Mouse (Mus musculus) CD8-positive naive resting alpha-beta T cell, adult 57 days (primary cell): ENCODE data around the gene March2. TPM values are rescaled to one million over a fixed set of nuclear protein-coding genes. Genes with fewer than 3 reads are reported as not detected.

ENCODE experiments used
- total RNA-seq: library from RNA; stranded (reverse); gene quantifications from one replicate; pipeline ENCODE4 v1.2.4, GENCODE M21; 2023

March2 gene
- total RNA-seq = 58.7 TPM

DNA sequence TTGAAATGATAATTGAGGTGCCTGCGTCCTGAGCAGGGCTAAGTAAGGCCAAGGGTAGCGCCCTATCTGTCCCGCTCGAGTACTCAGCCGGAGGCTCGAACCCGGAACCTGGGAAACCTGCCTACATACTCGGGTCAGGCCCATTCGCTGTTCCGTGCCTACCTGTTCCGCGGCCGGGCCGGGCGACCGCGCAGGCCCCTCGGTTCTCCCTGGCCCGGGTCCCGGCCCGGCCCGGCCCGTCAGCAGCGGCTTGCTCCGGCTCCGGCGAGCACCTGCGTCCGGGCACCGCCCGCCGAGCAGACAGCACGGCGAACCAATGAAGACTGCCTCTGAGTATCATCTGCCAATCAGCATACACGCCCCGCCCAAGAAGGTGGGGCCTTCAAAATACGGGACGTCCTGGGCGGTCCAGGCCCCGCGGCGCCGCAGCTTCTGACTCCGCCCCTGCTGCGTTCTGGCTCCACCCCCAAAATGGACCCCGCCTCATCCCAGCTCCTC, at the start of gene March2:
Gene March2, minus strand, starts transcription at position 287 of the 498 bp plus-strand sequence.

DNA sequence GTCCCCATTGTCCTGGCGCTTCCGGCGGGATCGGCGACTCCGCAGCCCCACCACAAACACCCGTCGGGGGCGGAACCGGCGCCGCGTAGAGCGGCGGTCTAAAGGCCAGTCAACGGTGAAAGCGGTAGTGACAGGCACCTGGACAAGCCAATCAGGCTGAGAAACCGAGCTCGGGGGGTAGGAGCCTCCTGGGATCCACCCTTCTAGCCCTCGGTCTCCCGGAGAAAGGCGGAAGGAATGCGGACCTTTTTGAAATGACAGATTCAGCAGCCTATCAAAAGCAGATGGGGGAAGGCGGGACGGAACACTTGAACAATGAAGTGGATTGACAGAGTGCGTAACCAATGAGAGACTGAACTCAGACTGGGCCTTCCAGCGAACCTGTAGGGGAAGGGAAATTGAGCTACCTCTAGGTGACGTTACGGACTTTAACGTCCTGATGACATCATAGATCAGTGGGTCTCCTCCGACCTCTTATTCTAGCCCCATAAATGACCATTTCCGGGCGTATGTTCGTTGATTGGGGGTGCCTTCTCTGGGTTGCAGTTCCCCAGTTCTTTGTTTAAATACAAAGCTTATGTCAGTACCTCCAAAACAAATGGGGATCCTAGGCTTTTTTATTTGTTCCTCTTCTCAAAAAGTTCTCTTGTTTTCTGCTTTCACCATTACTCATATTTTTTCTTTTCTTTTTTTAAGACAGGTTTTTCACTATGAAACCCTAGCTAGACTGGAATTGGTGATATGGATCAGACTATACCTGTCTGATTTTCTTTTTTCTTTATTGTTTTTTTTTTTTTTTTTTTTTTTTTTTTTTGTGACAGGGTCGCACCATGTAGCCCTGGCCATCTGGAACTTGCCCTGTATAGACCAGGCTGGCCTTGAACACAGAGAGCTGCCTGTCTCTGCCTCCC, 42.0 kb upstream of the March2 start, which contains the start of gene Rab11b:
Gene Rab11b, minus strand, starts transcription at position 276 of the 911 bp plus-strand sequence.

DNA sequence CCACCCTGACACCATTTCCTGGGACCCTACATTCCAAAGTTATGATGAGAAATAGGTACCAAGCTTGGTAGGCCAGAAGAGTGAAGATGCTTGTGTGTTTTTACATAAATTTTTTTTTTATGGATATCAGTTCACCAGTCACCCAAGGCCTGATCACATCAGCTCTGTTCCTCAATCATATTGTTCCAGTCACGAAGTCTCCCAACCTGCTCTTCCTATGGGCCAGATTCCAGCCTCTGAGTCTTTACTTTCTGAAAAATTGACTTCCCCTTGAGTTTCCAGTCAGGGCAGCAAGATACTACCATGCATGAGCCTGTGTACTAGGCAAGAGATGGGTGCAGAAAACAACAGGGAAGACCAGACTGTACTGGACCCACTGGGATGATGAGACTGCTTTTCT, 31.7 kb downstream of the March2 start, which contains the start of gene Hnrnpm:
Gene Hnrnpm, minus strand, starts transcription at position 101 of the 400 bp plus-strand sequence.

DNA sequence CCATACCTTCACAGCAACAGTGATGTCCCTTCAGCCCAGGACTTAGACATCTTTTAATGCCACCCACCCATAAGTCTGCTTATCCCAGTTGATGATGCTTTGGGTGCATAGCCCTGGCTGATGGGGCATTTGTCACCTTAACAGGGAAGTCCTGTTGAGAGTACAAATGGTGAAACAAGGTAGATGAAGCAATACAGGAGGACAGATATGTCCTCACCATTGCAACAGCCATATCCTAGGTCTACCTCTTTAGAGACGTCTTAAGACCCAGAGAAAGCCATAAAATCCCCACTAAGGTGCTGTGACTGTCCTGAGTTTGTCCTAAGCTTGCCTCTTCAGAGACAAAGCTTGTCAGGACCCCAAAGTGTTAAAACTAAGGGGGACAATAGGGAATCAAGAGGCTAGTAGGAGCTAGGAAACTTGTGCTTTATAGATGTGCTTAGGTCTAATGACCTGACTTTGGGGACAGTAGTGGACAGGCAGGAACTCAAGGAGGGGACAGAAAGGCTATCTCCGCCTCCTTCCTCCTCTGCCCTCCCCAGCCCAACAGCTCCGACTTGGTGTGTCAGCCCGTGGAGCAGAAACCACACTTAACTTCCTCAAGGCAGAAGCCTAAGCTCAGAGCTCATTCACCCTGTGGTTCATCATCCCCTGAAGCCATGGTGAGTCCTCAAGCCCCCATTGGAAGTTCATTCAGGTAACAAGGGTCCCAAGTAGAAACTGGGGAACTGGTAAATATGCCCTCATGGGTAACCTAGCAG, 80.8 kb downstream of the March2 start, which contains the start of gene Pram1:
Gene Pram1, plus strand, starts transcription at position 541 of the 761 bp plus-strand sequence.

Other genes with a start within 250 kb of the March2 start
- 182 TPM for gene Adamts10, start 194.5 kb downstream of the March2 start, total RNA-seq
- 34.1 TPM for gene Myo1f, start 163.0 kb downstream of the March2 start, total RNA-seq
- gene Zfp414, start 89.6 kb downstream of the March2 start, total RNA-seq = 42.9 TPM
- gene Pram1, start 80.6 kb downstream of the March2 start, total RNA-seq = 3.3 TPM
- gene Hnrnpm, start 31.8 kb downstream of the March2 start, total RNA-seq = 322 TPM
- gene Rab11b, start 41.9 kb upstream of the March2 start, total RNA-seq = 192 TPM
- 1.4 TPM for gene Angptl4, start 63.2 kb upstream of the March2 start, total RNA-seq
- gene Kank3, start 91.8 kb upstream of the March2 start, total RNA-seq = 3.1 TPM
- gene Rps28, start 105.9 kb upstream of the March2 start, total RNA-seq = 5,360 TPM
- 138 TPM for gene Ndufa7, start 105.9 kb upstream of the March2 start, total RNA-seq
- 9.8 TPM for gene Cd320, start 124.4 kb upstream of the March2 start, total RNA-seq
- not detected for gene Gm7029, start 155.2 kb upstream of the March2 start, total RNA-seq
- gene Kifc1, start 172.0 kb upstream of the March2 start, total RNA-seq = 5.4 TPM
- 1.1 TPM for gene Platr17, start 186.5 kb upstream of the March2 start, total RNA-seq
- gene Daxx, start 190.7 kb upstream of the March2 start, total RNA-seq = 60.9 TPM
- 363 TPM for gene Tapbp, start 197.2 kb upstream of the March2 start, total RNA-seq
- gene Zbtb22, start 197.2 kb upstream of the March2 start, total RNA-seq = 29.5 TPM
- 159 TPM for gene Rgl2, start 210.9 kb upstream of the March2 start, total RNA-seq
- 61.3 TPM for gene Pfdn6, start 221.7 kb upstream of the March2 start, total RNA-seq
- 67.7 TPM for gene Wdr46, start 222.0 kb upstream of the March2 start, total RNA-seq
- gene B3galt4, start 232.8 kb upstream of the March2 start, total RNA-seq = 16.0 TPM
- gene Vps52, start 237.1 kb upstream of the March2 start, total RNA-seq = 58.6 TPM
- gene Rps18, start 237.3 kb upstream of the March2 start, total RNA-seq = 2,292 TPM